Mouse (Mus musculus) lung, postnatal 0 days (tissue): ENCODE measurements around the gene Pcdh9.

Experiments used
- CTCF ChIP-seq: IDR thresholded peaks from 2 replicates; pipeline ENCODE4 v1.5.1; 2016; ENCODE audit warnings: antibody characterized with exemption, mild to moderate bottlenecking
- EP300 ChIP-seq: IDR thresholded peaks from 2 replicates; pipeline ENCODE4 v1.6.1; 2016; ENCODE audit warnings: antibody characterized with exemption, mild to moderate bottlenecking, control low read depth

GRCm38 (mm10) chr14:93040591-93040990 lies 849.9 kb downstream of the Pcdh9 start:
- no peak for TF ChIP-seq CTCF
- no peak for TF ChIP-seq EP300
